Mouse (Mus musculus): ENCODE results near the gene Unc13a. TPM values are rescaled to one million over a fixed set of nuclear protein-coding genes. Genes with fewer than 3 reads are reported as not detected.

Gene Unc13a
- polyA plus RNA-seq (2012; rRNA removed) = 1.6 TPM in 2 replicates

DNA sequence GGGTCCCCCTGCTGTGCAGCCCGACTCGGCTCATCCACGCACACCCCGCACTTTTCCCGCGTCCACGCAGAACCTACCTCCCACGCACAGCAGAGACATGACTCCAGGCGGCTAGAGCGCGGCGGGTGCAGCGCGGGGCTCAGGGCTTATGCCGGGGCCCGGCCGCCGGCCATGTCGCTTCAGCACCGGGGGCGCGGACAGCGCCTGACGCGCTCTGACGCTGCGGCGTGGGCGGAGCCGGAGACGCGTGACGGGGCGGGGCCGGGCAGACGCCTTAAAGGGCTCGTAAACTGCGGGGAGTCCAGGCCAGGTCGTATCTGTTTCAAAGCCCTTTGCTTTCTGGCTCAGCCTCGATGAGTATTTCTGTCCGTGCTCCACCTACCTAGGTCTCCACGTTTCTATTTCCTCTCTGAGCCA is at the start of gene Unc13a:
TSS of gene Unc13a (minus strand) at position 209 of the 417 bp plus-strand sequence.
- Histone ChIP-seq H3K27ac (ENCODE audit: insufficient read depth, low read depth, low read length) (no peak within 1 kb of the TSS), H3K4me3 (ENCODE audit: low read depth, low read length) (peak within 1 kb of the TSS; percentile 63), H3K36me3 (ENCODE audit: control insufficient read depth, insufficient read depth, low read length) (no peaks in the 10 kb centered on the region), H3K4me1 (ENCODE audit: control insufficient read depth, insufficient read depth, insufficient read length, low read length) (peaks cover 16% of the 10 kb centered on the region), H3K27me3 (ENCODE audit: control insufficient read depth, insufficient read depth, low read length) (0 out of 2 replicates have a peak, but pooled peaks cover 10% of the 10 kb centered on the region)
- WGBS = under 1% methylated on average over 42 of the region's 42 CpGs
- TF ChIP-seq CTCF (IDR thresholded peaks at IDR 0.05; ENCODE audit: extremely low read depth, insufficient read length, insufficient replicate concordance, low read depth, low read length) (no peak), POLR2A (IDR thresholded peaks at IDR 0.05; ENCODE audit: low read depth, low read length) (no peak)

DNA sequence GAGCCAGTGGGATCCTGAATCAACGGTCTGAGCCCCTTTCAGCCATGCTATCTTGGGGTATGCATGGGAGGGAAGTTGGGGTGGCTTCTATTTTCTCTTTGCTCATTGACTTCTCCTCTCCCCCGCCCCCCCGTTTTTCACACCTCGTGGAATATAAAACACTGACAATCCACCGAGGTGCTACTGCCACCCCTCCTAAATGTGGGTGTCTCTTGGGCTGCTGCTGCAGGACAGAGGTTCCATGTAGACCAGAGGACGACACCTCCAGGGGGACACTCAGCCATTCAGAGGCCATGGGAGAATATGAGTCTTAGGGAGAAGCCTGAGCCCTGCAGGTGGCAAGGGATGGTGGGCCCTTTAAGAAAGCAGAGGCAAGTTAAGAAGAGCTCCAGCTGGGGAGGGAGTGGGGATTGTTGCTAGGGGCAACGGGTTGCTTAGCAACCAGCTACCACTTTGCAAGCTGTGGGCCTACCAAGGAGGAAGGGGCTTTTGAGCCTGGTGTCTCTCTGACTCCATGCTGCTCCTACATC is 48.4 kb upstream of the Unc13a start:
- Histone ChIP-seq H3K4me3 (ENCODE audit: low read depth, low read length) (no peak overlapping the region), H3K4me1 (ENCODE audit: control insufficient read depth, insufficient read depth, insufficient read length, low read length) (peaks cover 19% of the 10 kb centered on the region), H3K36me3 (ENCODE audit: control insufficient read depth, insufficient read depth, low read length) (no peaks in the 10 kb centered on the region), H3K27ac (ENCODE audit: insufficient read depth, low read depth, low read length) (no peak overlapping the region), H3K27me3 (ENCODE audit: control insufficient read depth, insufficient read depth, low read length) (no peaks in the 10 kb centered on the region)
- 65% methylated on average over 7 of the region's 7 CpGs for WGBS
- no peak for TF ChIP-seq POLR2A (IDR thresholded peaks at IDR 0.05; ENCODE audit: low read depth, low read length)
- no peak for TF ChIP-seq CTCF (IDR thresholded peaks at IDR 0.05; ENCODE audit: extremely low read depth, insufficient read length, insufficient replicate concordance, low read depth, low read length)

DNA sequence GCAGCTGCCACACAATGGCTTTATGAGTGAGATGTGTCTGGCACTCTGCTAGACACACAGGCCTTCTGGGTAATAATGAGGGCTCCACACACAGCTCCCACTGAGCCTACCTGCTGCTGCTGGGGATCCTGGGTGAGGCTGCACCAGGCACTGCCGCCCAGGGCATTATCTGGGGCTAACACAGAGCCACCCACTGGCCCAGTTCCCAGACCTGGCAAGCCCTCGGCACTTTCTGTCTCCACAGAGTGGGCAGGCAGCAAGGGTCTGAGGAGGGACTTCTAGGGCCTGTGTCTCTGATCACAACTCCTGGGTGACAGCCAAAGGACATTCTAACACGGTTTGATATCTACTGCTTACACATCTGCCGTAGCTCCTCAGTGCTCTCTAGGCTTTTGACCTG is 47.7 kb upstream of the Unc13a start:
- H3K4me1 ChIP-seq (ENCODE audit: control insufficient read depth, insufficient read depth, insufficient read length, low read length) = peaks cover 11% of the 10 kb centered on the region; the same call in 1 of the 2 replicates
- H3K36me3 ChIP-seq (ENCODE audit: control insufficient read depth, insufficient read depth, low read length) = no peaks in the 10 kb centered on the region
- H3K4me3 ChIP-seq (ENCODE audit: low read depth, low read length) = no peak overlapping the region
- TF ChIP-seq POLR2A (IDR thresholded peaks at IDR 0.05; ENCODE audit: low read depth, low read length) (no peak), CTCF (IDR thresholded peaks at IDR 0.05; ENCODE audit: extremely low read depth, insufficient read length, insufficient replicate concordance, low read depth, low read length) (no peak)
- no peaks in the 10 kb centered on the region for H3K27me3 ChIP-seq (ENCODE audit: control insufficient read depth, insufficient read depth, low read length)
- no peak overlapping the region for H3K27ac ChIP-seq (ENCODE audit: insufficient read depth, low read depth, low read length)
- WGBS = 31% methylated on average over 4 of the region's 4 CpGs

GRCm38 (mm10) chr8:71718252-71718651 is 46.7 kb upstream of the Unc13a start:
- H3K4me3 ChIP-seq (ENCODE audit: low read depth, low read length) = no peak overlapping the region
- H3K27me3 ChIP-seq (ENCODE audit: control insufficient read depth, insufficient read depth, low read length) = no peaks in the 10 kb centered on the region
- H3K36me3 ChIP-seq (ENCODE audit: control insufficient read depth, insufficient read depth, low read length) = no peaks in the 10 kb centered on the region
- H3K27ac ChIP-seq (ENCODE audit: insufficient read depth, low read depth, low read length) = no peak overlapping the region
- TF ChIP-seq CTCF (IDR thresholded peaks at IDR 0.05; ENCODE audit: extremely low read depth, insufficient read length, insufficient replicate concordance, low read depth, low read length) (no peak), POLR2A (IDR thresholded peaks at IDR 0.05; ENCODE audit: low read depth, low read length) (no peak)
- 61% methylated on average over 3 of the region's 3 CpGs for WGBS
- H3K4me1 ChIP-seq (ENCODE audit: control insufficient read depth, insufficient read depth, insufficient read length, low read length) = peaks cover 8% of the 10 kb centered on the region; the same call in 1 of the 2 replicates

- TF ChIP-seq CTCF (IDR thresholded peaks at IDR 0.05; ENCODE audit: extremely low read depth, insufficient read length, insufficient replicate concordance, low read depth, low read length) = no peak
- no peak for TF ChIP-seq POLR2A (IDR thresholded peaks at IDR 0.05; ENCODE audit: low read depth, low read length)
- H3K27ac ChIP-seq (ENCODE audit: insufficient read depth, low read depth, low read length) = no peak overlapping the region
- peaks cover 8% of the 10 kb centered on the region; the same call in 1 of the 2 replicates for H3K4me1 ChIP-seq (ENCODE audit: control insufficient read depth, insufficient read depth, insufficient read length, low read length)
- no peaks in the 10 kb centered on the region for H3K27me3 ChIP-seq (ENCODE audit: control insufficient read depth, insufficient read depth, low read length)
- H3K36me3 ChIP-seq (ENCODE audit: control insufficient read depth, insufficient read depth, low read length) = no peaks in the 10 kb centered on the region
- 43% methylated on average over 12 of the region's 12 CpGs for WGBS
- no peak overlapping the region for H3K4me3 ChIP-seq (ENCODE audit: low read depth, low read length)
Observed at GRCm38 (mm10) chr8:71717096-71717495, 45.5 kb upstream of the Unc13a start.

DNA sequence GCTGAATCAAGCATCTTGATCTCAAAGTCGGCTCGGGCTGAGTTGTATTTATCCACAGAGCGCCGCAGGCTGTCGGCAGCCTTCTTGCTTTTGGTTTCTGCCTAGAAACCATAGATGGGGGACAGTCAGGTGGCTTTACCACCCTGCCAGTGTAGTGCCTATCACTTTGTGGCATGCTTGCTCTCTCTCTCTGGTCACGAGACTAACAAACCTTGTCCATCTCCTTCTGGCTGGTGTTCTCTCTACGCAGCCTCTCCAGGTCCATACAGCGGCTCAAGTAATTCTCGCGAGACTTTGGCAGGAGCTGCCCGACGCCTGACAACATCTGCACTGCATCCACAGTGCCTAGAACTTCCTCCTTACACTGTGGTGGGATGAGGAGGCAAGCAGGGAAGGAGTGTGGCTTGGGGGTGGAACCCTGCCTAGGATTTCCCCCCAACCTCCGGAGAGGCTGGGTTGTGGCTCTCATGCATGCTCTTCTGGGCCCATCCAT is 45.0 kb upstream of the Unc13a start:
- Histone ChIP-seq H3K27me3 (ENCODE audit: control insufficient read depth, insufficient read depth, low read length) (no peaks in the 10 kb centered on the region), H3K4me1 (ENCODE audit: control insufficient read depth, insufficient read depth, insufficient read length, low read length) (peaks cover 8% of the 10 kb centered on the region; the same call in 1 of the 2 replicates), H3K4me3 (ENCODE audit: low read depth, low read length) (no peak overlapping the region), H3K36me3 (ENCODE audit: control insufficient read depth, insufficient read depth, low read length) (no peaks in the 10 kb centered on the region), H3K27ac (ENCODE audit: insufficient read depth, low read depth, low read length) (no peak overlapping the region)
- TF ChIP-seq CTCF (IDR thresholded peaks at IDR 0.05; ENCODE audit: extremely low read depth, insufficient read length, insufficient replicate concordance, low read depth, low read length) = no peak
- no peak for TF ChIP-seq POLR2A (IDR thresholded peaks at IDR 0.05; ENCODE audit: low read depth, low read length)
- 81% methylated on average over 13 of the region's 13 CpGs for WGBS

DNA sequence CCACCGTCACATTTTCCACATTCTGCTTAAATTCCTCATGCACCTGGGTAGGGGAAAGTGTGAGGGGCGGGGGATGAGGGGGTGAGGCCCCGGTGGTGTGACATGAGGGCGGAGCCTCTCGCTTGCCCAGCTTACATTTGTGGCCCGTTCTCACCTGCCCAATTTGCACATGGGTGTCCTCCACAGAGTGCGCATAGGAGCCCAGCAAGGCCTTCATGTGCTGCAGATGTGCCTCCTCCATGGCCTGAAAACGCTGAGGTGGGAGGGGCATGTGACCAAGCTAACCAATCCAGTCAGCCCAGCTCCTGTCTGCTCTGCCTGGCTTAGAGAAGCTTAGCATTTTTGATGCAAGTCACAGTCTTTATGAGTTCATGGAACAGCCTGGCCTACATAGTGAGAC is 44.0 kb upstream of the Unc13a start:
- no peak overlapping the region for H3K27ac ChIP-seq (ENCODE audit: insufficient read depth, low read depth, low read length)
- TF ChIP-seq CTCF (IDR thresholded peaks at IDR 0.05; ENCODE audit: extremely low read depth, insufficient read length, insufficient replicate concordance, low read depth, low read length) = no peak
- TF ChIP-seq POLR2A (IDR thresholded peaks at IDR 0.05; ENCODE audit: low read depth, low read length) = no peak
- no peaks in the 10 kb centered on the region for H3K36me3 ChIP-seq (ENCODE audit: control insufficient read depth, insufficient read depth, low read length)
- H3K27me3 ChIP-seq (ENCODE audit: control insufficient read depth, insufficient read depth, low read length) = no peaks in the 10 kb centered on the region
- no peak overlapping the region for H3K4me3 ChIP-seq (ENCODE audit: low read depth, low read length)
- H3K4me1 ChIP-seq (ENCODE audit: control insufficient read depth, insufficient read depth, insufficient read length, low read length) = peaks cover 8% of the 10 kb centered on the region; the same call in 1 of the 2 replicates
- WGBS = 64% methylated on average over 8 of the region's 8 CpGs
